Mouse (Mus musculus) lung, postnatal 0 days (tissue): ENCODE data around the gene Ppa1.

ENCODE experiments used
- CTCF ChIP-seq: IDR thresholded peaks from 2 replicates; pipeline ENCODE4 v1.5.1; 2016; ENCODE audit warnings: antibody characterized with exemption, mild to moderate bottlenecking
- EP300 ChIP-seq: IDR thresholded peaks from 2 replicates; pipeline ENCODE4 v1.6.1; 2016; ENCODE audit warnings: antibody characterized with exemption, mild to moderate bottlenecking, control low read depth

- TF ChIP-seq CTCF, result no peak
- TF ChIP-seq EP300, result no peak
Observed at GRCm38 (mm10) chr10:61713601-61714000, 65.2 kb downstream of the Ppa1 start.
